Mouse (Mus musculus) ovary, postnatal 36 days (tissue): ENCODE data around the gene Maml1.

Experiments
- DNase-seq: peaks from one replicate; pipeline ENCODE4 v3.0.0; 2022; ENCODE audit warnings: low spot score, mixed read lengths

Maml1 gene

DNA sequence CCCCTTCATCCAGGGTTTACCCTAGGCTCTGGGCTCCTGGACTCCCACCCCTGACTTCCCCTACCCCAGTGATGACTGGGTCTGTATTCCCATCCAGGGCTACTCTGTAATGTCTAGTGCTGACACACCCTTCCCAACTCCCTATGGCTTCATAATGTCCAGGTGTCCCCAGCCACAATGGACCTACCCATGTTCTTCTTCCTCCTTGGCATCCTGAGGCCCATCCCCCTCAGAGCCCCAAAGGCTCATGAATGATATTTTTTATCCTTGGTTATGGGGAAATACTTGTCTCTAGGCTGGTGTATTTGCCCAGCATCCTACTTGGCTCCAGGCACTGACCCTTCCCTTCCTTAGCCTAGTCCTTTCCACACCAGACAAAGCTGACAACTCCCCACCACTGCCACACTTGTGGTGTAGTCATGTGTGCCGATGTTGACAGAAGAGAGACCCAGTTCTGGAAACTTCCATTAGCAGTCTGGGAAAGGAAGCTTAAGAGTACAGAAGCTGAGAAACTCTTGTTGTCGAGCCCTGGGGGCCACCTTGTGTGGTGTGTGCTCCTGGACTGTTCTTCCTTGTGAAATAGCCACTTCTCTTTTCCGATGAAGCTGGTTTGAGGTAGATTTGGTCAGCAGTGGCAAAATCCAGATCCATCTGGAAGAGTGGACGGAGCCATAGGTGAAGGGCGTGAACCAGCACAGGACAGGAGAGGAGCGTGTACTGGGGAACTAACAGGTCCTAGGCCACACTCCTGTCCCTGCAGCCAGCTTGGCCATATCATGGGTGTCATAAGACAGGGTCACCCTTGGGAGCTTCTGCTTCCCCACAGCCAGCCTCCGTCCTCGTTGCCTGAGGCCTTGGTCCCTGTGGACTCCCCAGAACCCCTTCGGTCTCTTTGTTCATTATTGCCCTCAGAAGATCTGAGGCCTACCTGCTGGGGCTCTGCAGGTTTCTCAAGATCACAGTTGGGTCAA lies 53.0 kb downstream of the Maml1 start:
- DNase-seq, result no peak

DNA sequence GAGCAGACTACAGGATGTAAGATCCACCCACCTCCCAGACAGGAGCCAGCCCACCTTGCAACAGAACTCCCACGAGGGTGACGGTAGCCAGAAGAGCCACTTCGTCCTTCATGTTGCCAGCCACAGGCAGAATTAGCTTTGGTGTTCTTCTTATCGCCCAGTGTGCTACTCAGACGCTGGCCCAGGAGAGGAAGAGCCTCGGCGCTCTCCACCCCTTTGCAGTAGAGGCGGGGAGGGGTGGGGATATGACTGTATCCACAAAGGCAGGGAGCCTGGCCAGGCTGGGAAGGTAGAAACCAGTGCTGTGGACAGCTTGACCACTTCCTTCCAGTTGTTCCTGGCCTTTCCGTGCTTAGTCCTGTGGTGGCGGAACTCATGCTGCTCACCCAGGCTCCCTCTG lies 53.8 kb downstream of the Maml1 start, which contains the start of gene Ltc4s:
Gene Ltc4s (minus strand): TSS at position 293 of the 400 bp plus-strand sequence.
- DNase-seq, result no peak

DNA sequence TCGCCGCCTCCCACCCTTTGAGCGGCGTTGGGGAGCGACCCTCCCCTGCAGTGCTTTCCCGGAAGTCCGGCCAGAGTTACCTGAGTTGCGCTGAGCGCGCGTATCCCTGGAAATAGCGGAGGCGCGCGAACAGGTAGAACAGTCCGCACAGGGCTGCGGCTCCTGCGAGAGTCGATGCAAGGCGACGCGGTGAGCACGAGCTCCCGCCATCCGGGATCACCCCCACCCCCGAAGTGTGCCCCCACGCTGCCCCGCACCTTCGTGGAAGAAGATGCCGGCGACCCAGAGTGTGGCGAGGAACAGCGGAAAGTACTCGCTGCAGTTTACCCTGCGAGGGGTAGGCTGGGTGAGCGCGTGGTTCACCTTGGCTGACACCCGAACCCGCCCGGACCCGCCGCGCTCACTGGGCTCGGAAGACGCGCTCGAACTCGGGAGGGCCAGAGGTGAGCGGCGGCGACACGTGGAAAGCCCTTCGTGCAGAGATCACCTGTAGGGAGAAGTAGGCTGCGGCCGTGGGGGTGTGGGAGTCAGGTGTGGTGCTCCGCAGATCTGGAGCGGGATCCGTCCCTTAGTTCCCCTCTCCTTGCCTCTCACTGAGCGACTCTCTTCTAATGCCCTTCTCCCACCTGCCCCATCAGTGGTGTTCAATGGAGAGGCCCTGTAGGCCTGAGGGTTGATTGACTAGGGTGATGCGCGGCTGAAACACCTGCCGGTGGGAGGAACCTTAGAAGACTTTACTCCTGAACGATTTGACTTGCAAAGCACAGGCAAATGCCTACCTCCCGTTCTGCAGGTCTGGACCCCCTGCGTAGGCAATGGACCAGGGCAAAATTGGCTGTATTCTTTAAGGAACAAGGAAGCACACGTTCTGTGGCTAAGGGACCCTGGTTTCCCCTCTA lies 54.9 kb downstream of the Maml1 start:
- DNase-seq, result no peak

DNA sequence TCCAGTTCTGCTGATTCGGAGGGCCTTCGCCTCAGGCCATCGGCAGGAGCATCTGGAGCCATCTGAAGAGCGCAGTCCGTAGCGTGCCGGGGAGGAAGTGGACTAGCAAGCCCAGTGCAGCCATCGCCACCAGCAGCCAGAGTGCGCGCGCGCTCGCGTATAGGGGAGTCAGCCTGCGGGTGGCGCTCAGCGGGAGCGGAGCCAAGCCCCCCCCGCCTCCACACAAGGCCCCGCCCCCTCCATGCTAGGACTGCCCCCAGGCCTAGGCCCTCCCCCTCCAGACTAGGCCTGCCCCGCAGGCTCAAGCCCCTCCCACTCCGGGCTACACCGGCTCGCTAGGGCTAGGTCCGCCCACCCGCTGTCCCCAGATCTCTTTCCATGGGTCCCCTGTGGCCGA lies 55.6 kb downstream of the Maml1 start:
- peak; percentile 90 for DNase-seq

DNA sequence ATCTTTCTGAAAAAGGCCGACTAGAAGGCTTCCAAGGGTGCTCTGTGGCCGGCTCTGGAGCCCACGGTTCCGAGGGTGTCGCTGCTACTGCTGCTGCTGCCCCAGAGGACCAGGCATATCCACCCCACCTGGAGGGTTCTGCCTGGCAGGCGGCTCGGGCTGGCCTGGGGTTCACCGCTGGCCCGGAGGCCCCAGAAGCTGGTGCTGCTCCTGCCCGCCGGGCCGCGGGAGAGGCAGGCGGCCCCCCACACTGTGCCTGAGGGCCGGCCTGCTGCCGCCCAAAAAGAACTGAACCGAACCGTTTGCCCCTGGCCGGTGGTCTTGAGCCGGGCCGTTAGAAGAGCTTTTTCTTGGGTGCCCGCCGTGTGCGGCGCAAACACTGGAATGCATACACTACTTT lies 57.5 kb downstream of the Maml1 start:
- no peak for DNase-seq

DNA sequence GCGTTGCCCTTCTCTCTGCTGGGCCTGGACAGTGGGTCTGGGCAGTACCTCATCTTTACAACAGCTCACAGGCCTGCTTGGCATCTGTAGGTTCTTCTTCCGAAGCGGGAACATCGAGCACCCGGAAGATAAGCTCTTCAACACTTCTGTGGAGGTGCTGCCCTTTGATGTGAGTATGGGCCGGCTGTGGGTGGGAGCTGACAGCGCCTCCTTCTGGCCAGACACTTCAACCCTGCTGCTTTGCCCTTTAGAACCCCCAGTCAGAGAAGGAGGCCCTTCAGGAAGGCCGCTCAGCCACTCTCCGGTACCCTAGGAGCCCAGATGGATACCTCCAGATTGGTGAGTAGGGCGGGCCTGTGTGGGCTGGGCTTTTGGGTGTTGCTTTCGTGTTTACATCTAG lies 58.1 kb downstream of the Maml1 start:
- no peak for DNase-seq

DNA sequence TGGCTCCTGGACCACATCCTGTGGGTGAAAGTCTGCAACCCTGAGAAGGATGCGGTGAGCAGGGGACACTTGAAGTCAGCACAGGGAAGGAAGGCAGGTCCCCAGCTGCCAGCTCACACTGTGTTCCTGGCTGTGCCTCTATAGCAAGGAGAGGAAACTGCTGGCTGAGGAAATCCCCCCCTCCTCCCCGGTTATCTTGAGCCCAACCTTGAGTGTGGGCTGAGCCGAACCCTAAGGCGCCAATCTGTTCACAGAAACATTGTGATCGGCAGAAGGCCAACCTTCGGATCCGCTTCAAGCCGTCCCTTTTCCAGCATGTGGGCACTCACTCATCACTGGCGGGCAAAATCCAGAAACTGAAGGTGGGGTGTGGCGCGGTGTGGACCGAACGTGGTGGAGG lies 59.1 kb downstream of the Maml1 start:
- no peak for DNase-seq

DNA sequence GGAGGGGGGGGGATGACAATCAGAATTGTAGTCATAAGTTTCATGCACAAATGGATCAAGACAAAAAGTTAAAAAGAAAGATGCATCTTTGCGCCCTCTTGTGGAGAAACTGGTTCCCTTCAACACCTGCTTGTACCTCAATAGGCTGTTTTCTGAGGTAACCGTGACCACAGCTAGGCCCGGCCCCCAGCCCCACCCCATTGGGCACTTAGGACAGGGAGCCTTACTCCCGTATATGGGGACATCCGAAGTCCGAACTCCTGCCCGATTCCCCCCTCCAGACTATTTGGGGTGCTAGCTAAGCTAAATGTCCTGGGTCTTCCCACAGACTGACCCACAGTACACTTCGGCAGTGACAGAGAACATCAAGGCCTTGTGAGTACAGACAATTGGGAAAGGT lies 60.7 kb downstream of the Maml1 start:
- peak; percentile 37 for DNase-seq

DNA sequence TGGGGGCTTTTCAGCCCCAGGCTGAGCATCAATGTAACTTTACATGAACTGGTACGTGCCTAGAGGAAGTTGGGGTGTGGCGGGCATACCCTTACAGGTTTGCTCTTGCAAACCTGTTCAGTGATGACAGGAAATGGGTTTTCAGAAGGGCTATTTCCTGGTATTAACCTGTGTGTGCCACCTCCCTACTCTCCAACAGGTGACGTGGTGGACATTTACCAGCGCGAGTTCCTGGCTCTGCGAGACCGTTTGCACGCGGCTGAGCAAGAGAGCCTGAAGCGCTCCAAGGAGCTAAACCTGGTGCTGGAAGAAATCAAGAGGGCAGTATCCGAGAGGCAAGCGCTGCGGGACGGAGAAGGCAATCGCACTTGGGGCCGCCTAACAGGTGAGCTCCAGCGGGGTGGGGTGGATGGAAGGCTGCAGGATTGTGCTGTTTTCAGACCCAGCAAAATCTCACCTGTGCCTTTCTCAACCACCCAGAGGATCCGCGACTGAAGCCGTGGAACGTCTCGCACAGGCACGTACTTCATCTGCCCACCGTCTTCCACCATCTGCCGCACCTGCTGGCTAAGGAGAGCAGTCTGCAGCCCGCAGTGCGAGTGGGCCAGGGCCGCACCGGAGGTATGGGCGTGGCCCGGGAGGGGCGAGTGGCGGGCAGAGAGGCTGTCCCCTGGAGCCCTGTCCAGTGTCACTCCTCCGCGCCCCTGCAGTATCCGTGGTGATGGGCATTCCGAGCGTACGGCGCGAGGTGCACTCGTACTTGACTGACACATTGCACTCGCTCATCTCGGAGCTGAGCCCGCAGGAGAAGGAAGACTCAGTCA lies 61.4 kb downstream of the Maml1 start:
- peak; percentile 14 for DNase-seq

DNA sequence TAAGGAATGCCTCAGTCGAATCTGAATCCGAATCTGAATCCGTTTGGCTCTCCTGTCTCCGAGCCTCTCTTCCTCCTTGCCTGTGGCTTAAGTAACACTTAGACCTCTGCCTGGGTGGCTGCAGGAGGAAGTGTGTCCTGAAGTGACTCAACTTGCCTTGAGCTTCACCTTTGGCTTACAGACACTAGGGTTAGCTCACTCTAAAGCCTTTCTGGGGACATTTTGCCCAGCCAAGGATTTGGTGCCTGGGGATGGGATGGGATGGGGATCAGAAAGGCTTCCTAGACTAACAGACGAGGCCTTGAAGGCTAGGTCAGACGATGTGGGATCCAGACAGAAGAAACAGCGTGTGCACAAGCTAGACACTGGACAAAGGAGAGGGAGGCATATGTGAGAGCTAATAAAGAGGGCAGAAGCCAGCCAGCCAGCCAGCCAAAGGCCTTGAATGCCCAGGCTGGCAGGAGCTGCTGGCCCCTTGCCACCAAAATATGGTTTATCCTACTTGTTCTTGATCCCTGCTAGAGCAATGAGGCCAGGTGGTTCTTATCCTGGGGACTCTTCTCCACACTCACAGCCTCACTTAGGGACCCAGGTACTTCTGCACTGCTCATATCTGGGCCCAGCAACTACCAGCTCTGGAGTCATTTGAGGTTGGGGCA lies 62.7 kb downstream of the Maml1 start:
- DNase-seq, result peak; percentile 73

DNA sequence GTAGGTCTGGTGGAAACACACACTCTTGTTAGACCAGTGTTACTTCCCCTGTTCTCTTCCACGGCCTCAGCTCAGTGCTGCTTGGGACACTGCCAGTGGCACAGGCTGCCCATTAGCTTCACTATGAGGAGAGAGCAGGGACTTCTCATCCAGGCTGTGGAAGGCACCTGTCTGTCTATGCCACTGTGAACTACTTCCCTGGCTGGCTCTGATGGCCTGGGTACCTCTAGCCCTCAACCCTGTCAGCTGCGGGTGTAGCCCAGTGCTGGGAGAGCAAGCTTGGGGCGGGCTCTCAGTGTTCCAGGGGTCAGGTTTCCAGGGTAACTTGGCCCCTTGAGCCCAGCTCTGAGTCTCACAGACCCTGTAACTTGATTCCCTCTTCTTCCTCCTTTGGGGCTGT lies 63.3 kb downstream of the Maml1 start:
- DNase-seq, result peak; percentile 38

DNA sequence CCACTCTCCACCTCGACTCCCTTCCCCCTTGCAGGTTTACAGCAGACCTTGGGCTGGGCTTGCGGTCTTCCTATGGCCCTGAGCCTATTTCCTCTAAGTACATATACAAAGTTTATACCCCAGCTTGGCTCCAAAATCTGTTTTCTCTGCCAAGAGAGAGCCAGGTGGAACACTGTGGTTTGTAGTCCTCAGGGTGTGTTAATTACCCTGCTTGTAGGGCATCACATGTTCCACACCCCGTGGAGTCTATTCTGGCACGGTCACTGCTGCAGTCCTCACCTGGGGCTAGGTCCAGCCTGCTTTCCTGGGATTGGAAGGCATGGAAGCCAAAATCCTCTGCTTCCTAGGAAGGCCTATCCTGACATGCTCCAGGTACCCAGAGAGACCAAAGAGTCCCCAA lies 64.4 kb downstream of the Maml1 start:
- DNase-seq, result no peak

DNA sequence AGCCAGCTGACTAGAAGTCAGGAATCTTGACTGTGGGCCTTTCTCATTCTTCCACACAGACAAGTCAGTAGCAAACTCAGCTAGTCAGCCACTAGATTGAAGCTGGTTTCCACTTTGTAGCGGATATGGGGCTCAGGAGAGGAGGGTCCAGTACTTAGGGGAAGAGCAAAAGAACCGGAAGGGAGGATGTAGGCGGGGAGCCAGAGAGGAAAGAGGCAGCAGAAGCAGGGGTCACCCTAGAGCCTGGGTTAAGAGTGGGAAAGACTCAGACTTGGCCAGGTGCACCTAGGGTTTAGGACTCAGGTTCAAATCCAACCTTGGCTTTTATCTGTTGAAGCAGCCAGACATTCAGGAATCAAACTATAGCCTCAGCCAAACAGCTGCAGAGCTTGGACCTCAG lies 64.9 kb downstream of the Maml1 start:
- DNase-seq, result no peak

DNA sequence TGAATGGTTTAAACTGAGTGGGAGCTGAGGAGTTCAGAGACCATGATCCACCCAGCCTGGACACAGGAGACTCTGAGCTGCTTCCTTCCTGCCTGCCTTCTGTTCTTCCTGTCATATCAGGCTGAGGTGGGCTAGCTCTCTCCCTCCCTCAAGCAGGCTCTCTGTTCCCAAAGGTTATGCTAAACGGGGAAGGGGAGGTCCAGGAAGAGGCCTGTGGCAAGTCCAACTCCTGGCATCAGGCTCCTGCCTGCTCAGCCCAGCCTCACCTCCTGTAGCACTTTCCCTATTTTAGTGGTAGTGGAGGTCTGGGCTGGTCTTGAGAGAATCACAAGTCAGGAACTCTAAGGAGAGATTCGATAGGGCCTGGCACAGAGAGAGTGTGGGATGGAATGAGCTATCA lies 65.7 kb downstream of the Maml1 start:
- no peak for DNase-seq

DNA sequence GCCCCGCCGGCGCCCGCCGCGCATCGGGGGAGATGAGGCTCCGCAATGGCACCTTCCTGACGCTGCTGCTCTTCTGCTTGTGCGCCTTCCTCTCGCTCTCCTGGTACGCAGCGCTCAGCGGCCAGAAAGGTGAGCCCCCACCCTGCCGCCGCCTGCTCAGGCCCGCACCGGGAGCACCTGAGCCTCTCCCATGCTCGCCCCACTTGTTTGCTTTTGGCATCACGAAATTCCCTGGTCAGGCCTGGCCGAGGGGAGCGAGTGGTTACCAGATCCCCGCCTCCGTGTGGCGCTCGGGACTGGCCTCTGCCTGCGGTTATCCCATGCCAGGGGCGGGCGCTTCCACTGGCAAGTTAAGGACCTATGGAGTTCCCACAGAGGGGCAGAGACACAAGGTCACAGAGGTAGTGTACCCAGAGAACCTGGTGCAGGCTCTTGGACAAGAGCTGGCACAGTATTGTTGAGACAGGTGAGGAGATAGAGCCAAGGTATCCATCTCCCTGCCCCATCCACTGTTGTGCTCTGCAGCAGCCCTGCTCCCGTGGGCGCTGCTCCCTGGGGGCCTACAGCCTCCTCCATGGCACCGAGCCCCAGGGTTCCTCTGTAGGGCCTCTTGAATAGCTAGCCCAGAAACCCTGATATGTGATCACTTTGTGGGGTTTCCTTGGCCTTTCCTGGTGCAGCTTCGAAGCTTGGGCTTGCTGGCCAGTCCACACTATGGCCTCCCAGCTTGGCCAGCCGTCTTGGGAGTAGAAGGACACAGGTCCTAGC lies 66.3 kb downstream of the Maml1 start:
- peak; percentile 53 for DNase-seq

DNA sequence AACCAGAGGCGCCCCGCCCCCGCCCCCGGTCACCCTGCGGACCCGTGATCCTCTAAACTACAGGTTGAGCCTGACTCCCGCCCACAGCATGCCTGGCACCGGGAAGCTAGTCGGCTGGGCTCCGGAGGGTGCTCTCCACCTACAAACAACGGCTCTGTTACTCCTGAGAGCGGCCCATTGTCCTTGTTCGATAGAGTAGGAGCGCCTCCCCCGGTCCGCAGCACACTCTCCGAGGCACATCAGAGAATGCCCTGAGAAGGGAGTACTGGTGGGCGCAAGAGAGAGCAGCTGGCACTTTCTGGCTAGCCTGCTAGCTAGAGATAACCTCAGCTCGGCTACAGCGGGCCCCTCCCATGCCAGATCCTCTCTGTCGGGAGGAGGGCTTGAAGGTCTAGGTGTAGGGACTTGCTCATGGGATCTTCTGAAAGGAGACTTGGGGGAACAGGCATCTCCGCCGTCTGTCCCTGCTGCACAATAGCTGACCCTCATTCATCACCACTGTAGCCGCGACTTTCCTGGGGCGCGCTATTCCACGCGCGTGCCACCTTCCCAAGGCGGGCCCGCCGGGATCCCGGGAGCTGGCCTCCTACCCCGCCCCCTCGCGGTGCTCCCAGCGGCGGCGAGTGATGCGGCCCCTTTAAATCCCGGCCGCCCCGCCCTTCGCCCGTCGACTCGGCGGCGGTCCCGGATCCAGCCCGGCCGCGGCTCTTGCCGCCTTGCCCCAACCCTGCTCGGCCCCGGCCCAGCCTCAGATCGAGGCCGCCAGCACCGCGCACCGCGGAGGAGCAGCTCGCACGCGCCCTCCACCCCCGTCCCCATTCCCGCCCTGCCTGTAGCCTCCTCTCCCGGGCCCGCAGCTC lies 67.2 kb downstream of the Maml1 start:
- peak; percentile 92 for DNase-seq

DNA sequence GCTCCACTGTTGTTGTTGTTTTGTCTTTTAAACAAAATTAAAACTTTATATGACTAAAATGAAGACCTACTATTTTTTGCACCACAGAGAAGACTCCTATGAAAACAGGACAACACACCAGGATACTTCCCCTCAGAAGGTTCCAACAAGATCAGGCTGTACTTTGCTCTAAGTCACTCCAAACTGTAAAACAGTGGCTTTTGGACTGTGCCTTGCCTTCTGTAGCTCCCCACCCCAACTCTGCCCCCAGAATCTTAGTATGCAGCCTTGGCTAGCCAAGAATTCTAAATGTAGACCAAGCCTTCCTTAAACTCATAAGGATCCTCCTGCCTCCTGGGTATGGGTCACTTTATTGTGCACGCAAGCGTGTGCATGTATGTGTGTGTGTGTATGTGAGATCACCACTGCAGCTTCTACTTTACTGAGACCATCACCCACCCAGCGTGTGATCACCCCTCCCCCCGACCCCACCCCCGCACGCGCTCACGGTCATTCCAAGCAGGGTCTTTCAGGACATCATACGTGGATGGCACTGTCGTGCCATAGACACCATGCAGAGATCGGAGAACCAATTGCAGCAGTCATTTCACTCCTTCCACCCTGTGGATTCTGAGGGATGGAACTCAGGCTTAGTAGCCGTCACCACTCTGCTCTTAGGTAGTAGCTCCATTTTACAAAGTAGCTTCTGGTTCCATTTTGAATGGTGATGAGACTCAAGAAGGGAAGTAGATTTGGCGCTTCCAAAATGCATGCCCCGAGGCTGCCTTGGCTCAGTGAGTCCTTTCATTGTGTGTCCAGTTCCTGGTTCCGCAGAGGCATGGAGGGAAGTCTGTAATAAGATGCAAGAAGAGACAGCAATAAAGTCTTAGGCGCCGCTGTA lies 68.1 kb downstream of the Maml1 start:
- DNase-seq, result no peak

DNA sequence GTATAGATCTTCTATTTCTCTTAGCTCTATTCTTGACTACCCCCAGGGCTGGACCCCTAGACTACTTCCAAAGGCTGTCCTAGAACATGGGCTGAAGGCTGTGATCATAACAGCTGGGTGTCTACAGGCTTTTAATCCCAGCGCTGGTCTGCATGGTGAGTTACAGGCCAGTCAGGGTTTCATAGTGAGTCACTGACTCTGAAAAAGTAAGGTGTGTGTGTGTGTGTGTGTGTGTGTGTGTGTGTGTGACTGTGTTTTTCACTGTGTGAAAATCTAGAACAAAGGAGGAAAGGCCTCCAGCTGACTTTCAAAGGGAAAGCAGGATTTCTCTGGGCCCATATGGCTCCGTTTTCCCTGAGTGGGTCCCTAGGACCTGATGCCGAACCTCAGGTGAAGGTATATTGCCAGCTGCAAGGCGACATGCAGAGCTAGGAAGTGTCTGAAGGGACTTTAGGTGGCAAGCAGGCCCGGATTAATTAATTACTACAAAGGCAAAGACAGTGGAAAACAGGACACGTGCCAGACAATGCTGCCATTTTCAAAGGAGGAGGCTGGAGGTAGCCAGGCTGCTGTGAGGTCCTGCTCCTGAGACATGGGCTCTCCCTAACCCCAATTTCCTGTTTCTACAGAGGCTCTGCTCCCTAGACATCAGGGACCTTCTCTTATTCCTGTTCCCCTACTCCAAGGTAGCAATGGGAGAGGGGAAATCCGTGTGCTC lies 69.4 kb downstream of the Maml1 start:
- DNase-seq, result no peak
